Mouse (Mus musculus): ENCODE measurements at regions not wholly inside any gene's neighbourhood (a gene's known extent, or its start where the extent isn't known, plus 50 kb on each side); places are given as distances from the start of the nearest gene placed in this dataset.

DNA sequence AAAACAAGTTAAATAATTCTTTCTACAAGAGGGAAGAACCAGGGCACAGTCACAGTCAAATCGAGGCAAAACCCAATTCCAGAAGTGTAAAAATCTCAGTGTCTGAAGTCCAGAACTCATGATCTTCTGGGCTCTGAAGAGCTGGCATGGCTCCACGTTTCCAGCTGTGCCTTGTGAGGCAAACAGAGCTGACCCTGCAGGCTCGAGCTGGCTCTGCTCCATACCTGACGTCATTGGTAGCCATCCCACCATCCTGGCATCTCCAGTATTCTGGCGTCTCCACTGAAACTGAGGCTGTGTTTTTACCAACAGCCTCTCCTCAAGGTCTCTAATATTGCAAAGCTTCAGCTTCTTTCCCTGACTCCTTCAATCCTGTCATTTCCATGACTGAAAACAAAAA is 373.4 kb downstream of the Pmp22 start:
- no peak for DNase-seq

DNA sequence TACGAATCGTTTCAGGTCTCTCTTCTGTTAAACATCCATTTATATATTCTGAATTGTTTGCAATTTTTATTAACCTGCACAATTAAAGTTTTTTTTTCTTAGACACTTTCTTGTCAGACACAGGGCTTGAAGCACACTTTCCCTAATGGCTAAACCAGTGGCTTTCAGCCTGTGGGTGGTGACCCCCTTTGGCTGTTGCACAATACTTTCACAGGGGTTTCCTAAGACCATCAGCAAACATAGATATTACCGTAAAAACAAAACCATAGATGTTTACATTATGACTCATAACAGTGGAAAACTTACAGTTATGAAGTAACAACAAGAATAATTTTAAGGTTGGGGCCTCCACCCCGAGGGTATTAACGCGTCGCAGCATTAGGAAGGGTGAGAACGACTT is 378.6 kb downstream of the Pmp22 start:
- DNase-seq: no peak

DNA sequence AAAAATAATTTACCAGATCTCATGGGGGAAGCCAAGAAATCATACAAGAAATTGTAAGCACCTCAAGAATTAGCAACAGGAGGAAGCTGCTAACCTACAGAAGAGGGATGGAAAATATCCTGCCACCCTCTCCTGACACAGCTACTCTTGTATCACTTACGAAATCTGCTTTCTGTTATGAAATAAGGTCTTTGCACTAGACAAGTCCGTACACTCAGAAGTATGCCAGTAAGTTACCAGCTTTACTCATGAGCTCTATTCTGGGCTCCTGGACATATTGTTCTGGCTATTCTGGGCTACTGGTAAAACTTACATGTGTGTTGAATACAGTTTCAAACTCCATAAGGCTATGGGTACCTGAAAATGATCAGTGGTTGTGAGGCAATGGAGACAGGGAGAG is 379.9 kb downstream of the Pmp22 start:
- no peak for DNase-seq

DNA sequence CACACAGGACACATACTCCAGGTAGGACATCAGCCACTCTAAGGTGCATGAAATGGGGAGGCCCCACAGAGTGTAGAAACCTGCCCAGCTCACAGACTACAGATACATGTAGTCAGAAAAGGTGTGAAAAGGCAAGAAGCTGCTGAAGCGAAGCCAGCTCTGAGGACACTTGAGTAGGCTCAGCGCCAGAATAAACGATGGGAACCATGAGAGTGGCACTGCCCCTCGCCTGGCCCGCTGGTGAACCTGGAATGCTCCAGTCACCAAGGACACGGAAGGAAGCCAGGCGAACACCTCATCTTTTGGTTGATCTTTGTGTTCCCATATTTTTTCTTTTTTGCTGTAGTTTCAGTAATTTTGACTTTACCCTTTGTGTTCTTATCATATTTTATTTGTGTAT is 381.8 kb downstream of the Pmp22 start:
- DNase-seq: no peak

DNA sequence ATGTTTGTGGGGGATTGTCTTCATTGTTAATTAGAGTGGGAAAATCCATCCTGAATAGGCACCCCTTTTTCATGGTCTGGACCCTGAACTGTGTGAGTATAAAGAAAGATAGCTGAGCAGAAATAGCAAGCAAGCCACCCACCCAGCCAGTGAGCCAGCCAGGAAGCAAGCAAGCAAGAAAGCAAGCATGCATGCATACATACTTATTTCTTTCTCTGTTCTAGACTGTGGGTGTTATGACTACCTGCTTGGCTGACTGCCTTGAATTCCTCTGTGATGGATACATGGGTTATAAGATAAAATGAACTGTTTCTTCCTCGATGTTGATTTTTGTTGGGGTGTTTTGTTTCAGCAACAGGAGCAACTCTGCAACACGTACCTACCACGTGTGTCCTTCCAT is 385.8 kb downstream of the Pmp22 start:
- no peak for DNase-seq

DNA sequence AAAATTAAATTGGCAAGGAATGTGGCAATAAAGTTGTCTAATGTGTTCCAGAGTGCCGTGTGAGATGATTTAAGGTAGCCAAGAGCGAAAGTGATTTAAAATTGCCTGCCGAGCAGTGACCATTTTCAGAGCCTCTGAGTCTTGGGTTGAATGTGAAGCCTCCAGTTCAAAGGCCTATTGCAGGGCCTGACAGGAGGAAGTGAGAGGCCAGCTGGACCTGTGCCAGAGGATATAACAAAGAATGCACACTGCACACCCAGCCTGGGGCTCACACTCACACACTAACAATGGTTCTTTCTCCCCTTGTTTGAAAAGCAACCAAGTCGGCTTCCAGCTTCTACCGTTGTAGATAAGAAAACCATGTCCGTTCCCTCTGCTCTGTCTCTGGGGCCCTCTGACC is 390.1 kb downstream of the Pmp22 start:
- no peak for DNase-seq

DNA sequence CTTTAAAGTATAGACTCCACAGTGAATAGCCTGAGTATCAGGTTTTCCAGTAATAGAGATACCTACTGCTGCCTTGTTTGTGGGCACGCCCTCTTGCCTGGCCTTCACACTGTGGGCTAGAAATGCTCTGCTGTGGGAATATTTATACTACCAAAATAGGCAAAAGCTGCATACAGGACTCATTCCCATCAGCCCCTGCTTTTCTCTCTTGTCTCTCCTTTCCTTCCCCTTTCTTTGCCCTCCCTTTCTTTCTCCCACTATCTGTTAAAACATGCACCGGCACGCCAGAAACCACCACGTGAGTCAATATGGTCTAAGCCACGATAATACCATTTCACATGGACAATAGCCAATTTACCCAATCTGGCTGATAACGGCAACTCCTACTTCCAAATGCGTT is 395.5 kb downstream of the Pmp22 start:
- DNase-seq: no peak

DNA sequence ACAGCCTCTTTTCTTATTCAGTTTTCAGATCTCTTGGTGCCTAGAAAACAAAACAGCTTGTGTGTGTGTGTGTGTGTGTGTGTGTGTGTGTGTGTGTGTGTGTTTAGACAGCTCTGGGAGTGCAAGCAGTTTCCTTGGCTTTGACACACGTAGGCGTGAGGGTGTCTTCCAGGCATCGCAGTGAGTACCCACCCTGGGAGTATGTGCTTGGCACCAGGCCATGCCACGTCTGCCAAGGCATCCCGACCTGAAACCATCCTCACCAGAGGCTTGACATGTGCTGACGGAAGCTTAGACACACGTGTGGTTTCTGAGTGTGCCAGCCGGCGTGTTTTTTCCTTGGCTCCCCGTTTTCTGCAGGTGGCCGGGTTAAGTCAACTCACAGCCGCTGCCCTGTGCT is 396.6 kb downstream of the Pmp22 start:
- DNase-seq: no peak

DNA sequence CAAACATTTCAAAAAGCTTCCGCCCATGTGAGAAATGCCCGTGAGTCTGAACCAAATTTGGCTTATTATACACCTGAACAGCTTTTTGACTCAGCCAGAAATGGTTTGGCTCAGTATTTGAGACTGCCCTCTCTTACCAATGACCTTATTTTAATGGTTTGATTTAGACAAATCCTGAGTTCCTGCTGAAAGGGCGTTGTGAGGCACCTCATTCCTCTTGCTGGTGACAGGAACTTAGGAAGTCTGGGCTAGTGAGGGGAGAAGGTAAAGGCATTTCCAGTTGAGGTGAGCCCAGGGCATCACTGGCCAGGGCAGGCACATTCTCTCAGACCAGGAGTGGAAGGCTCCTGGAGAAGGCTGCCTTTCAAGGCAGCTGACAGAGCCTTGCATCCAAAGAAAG is 396.1 kb downstream of the Hs3st3b1 start:
- no peak for DNase-seq

DNA sequence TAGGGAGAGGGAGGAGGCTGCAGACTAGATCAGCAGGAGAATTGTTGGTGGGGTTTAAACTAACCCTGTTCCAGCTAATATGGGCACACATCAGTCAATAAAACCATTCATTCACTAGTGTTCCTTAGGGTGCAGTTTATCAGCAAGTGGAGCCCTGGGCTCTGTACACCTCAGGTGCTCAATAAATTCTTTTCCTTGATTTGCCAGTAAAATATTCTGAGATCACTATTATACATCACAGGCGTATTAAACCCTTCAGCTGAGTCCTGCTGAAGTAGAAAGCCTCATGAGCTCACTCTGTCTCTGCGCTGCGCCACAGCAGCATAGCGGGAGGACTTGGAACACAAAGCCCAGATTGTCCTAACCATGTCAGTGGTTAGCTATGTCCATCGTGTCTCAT is 389.3 kb downstream of the Hs3st3b1 start:
- no peak for DNase-seq

DNA sequence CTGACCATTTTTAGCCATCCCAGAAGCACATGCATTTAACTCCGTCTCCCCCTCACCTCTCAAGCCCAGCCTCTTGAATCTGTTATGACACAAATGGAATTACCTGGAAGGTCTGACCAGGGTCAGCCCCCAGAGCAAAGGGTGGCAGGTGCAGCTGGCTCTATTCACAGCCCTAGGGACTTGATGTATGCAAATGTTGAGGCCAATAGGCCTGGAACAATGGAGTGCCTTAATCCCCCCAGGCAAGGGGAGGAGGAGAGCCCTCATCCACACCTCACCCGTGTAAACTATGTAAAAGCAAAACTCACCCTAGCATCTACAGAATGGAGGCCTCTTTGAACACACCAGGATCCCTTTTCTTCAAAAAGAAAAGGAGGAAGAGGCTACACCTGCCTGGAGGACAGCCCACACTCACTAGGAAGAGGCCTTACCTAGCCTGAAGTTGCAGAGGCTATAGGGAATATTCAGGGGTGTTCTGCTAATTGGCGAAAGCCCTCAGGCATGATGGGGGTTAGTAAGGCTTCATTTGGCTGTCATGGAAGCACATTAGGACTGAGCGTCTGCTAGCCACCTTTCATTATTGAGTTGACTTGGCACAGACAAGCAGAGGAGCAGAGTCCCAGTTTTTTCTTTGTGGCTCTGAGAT is 388.4 kb downstream of the Hs3st3b1 start:
- DNase-seq: no peak

DNA sequence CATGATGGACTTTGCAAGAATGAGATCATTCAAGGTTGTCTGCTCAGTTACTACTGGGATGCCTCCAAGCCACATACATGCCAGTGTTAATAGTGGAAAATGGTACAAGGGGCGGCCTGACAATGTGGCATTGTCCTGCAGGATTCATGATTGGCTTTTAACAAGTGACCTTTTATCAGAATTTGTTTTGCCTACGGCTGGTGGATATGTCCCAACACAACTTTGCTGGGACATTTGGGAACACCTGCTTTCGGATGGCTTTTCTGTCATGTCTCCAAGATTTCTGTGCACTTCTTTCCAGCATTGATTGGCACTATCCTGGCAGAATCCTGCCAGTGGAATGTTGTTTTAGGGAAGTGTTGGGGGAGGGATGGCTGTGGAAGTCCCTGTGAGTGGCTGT is 384.4 kb downstream of the Hs3st3b1 start:
- no peak for DNase-seq

DNA sequence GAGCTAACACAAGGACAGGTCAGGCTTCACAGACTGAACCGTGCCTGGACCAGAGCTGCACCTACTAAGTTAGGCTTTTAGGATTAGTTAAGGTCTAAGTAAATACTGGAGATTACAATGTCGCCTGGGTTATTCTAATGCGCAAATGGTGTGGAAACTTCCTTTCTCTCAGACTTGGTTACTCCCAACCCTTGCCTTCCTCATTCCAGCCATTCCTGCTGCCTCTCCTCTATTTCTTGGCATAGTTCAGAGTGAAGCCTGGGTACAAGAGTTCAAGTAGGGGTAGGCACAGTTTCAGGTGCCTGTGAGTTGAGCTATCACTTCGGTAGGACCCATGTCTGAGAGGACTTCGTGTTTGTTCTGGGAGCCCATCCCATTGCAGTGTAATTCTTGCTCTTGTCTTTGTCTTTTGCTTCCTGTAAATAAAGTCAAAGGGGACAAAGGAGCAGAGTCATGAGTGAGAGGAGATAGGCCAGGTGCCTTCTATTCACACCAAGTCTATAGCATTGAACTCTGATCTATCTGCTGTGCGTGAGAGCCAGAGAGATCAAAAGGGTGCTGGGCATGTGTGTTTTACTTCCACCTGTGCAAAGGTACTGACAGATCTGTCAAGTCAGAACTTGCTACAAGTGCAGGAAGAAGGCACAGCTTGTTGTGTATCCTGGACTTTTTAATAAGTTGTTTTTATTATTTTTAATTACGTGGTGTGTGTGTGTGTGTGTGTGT is 378.0 kb downstream of the Hs3st3b1 start:
- no peak for DNase-seq

DNA sequence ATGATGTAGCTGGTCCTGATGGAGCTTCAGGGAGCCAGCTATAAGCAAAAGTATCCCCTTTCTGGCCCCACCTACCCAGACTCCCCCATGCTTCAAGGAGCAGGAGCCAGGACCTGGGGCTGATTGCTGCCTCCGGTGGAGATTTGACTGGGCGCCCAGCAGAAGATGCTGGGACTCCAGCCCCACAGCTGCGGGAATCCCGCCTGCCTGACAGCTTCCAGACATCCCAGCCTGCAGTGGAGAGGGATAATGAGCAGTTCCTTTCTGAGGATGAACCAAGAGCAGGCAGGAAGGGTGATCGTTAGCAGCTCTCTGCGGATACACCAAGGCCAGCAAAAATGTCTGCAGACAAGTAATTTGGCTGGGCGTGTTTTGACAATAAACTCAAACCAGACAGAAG is 376.6 kb downstream of the Hs3st3b1 start:
- DNase-seq: no peak

DNA sequence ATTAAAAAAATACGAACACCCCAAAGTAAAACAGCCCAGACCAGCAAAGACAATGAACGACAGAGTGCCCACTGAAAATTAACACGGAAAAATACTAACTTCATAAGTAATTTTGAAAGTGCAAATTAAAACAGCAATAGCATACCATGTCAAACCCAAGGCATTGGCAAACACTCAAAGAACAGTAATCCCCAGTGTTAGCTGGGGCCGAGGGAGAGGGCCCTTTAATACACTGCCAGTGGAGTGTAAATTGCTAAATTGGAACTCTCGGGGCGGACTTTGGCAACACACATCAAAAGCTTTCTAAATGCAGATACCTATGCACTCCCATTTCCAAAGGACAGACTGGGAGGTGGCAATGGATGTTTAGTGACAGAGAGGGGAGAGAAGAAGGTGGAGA is 361.6 kb downstream of the Hs3st3b1 start:
- DNase-seq: no peak

DNA sequence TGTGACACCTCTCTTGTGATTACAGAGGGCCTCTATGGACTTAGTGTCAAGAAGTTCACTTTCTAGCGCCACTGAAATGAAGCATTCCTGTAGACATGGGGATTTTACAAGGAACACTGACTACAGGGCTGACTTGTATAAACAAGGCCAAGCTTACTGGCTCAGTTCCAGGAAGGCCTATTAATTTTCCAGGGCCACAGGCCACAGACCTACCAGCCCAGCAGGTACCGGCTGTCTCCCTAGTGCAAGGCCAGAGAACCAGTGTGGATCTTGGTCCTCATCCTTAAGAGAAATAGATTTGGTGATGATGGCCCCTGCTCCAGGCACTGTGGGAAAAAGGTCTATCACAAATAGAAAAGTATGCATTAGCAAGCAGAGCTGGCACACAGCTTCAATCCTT is 359.4 kb downstream of the Hs3st3b1 start:
- no peak for DNase-seq

DNA sequence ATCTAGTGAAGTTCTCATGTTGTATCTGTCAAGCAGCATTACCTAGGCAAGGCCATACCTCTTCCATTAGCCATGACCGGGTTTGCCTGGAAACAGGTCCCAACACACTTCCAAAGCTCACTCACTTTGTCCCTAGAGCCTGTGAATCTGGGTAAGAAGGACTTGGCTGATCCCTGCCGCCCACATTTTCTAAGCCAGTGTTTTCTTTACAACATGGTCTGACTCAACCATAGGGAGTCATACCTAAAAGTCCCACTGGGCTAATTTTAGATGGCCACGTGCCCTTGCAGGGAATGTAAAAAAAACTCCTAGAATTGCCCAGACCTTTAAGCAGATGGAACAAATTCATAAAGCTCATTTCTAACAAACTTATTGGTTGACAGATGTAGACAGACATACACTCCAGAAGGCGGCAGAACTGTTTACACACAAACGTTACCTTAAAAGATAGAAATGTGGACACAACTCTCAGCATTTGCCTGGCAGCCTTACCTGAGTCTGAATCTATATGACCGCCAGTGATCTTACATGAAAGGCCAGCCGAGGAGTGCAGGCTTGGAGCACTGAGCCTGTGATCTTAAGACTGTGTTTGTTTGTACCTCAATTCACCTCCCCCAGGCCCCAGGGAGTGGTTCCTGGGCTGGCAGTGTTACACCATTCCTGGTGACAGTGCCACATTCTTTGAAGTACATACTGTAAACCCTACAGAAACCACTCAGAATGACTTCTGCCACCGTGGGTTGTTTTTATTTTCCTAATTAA is 356.4 kb downstream of the Hs3st3b1 start:
- DNase-seq: no peak

DNA sequence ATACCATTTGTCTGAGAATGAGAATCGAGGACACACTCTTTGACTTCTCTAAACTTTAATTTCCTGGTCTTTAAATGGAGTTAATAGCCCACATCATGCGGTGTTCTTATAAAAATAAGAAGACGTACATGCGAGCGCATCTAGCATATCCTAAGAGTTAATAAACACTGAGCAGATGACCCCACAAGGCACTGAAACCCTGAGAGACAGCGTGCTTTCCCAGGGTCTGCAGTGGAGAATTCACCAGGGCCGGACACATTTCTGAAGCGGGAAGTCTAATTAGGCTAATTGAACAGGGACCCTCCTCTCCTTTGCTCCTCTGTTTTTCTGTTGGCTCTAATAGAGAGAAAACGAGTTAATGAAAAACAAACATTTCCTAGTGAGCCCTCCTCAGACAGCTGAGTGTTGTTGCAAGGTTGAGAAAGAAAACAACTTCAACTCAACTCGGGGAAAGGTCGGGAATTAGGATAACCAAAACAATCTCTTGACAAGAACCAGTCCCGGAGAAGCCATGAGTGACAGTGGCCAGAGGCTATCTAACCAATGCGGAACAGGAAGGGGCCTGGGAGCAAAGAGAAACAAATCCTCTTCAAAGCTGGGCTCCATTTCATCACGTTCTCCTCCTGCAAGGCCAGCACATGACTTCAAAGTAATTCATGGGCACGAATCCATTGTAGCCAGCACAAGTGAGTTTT is 352.2 kb downstream of the Hs3st3b1 start:
- no peak for DNase-seq

DNA sequence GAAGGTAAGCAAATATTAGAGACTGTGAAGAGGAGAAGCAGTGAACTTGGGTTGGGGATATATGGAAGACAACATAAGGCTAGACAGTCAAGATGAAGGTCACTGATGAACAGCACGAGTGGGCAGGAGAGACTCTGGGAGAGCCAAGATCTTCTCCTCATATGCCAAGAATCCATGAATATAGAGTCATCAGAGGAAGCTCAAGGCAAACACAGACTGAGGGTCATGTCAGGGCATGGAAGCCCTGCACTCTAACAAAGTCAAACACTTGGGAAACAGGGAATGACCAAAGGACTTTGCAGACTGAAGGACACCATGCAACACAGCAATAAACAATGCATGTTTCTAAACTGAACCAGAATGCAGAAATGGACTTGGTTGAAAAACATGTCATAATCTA is 351.4 kb downstream of the Hs3st3b1 start:
- DNase-seq: no peak

DNA sequence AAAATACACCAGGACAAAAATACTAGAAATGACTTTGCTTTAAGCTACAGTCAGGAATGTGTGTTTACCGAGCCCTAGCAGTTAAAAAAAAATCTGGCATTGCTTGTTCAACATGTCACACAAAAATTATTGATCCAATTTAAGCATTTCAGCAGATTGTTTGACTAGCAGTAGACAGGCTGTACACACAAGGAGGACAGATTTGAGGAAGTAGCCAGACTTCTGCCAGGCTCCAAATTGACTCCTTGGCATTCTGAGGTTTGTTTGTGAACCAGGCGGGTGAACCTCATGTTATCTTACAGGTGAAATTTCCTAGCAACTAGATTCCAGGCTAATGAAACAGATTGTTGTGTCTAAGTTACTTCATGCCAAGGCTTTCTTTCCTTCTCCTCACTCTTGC is 348.8 kb downstream of the Hs3st3b1 start:
- DNase-seq: no peak

DNA sequence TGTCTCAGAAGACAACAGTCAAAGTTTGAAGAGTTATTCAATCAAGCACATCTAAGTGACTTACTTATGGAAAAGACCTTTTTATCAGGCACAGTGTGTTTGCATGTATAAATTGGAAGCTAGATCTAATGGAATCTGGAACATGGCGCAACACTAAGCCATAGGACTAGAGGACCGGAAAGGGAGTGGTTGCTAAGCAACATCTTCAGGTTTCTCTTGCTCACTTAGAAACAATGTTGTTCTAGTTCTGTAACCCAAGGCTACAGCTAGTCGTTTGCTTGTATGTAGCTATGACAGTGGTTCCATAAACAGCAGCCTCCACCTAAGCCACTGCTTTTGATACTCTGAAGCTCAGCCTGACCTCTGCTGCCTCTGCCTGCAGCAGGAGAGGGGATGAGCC is 338.8 kb downstream of the Hs3st3b1 start:
- no peak for DNase-seq

DNA sequence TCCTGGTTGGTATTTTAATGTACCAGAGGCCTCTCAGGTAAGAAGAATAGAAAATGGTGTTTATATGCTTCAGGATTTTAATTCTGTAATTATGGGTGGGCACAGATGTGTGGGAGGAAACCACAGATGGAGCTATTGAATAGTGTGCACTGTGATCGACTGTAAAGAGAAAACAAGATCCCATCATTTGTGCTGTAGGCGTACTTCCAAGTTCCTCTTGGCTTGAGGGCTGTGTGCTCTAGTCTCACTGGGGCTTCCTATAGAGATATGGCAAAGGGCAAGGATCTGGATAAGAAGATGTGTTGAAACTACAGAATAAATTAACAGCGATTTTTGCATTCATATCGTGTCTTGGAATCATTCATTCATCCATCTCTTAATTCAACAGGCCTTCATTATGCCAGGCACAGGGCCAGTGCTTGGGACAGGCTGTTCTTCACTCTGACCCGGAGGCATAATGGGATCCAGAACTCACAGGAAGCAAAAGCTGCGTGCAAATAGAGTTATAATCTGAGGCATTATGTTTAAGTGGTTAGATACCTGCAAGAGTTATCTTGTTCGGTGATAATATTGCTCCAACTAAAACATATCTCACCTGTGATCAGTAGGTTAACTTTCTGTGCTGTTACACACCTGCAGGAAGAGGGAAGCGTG is 336.7 kb downstream of the Hs3st3b1 start:
- no peak for DNase-seq

DNA sequence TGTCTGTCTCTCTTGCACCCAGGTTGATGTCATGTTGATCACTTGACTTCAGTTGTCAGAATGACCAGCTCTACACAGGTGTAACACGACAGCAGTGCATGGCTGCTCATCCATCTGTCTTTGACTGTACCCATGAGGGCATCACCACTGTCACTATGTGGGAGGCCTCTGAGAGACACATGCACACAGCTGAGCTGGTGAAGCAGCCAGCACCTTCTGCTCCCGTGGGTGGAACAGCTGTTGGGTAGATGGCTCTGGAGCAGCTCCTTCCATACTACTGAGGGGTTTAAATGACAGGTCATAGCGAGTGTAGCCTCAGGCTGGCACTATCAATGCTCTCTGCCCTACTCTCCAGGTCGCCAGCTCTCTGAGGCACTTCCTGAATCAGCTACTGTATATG is 301.9 kb downstream of the Hs3st3b1 start:
- DNase-seq: no peak

All from right cerebral cortex, postnatal 25 days (tissue).